Mouse (Mus musculus): ENCODE data around the gene Cd79a.

Cd79a gene

GRCm38 (mm10) chr7:24897224-24897623, at the start of gene Cd79a:
Gene Cd79a, plus strand, starts transcription at chr7:24897381.
- peak; percentile 7 for DNase-seq (ENCODE audit: low read depth, low spot score)

DNA sequence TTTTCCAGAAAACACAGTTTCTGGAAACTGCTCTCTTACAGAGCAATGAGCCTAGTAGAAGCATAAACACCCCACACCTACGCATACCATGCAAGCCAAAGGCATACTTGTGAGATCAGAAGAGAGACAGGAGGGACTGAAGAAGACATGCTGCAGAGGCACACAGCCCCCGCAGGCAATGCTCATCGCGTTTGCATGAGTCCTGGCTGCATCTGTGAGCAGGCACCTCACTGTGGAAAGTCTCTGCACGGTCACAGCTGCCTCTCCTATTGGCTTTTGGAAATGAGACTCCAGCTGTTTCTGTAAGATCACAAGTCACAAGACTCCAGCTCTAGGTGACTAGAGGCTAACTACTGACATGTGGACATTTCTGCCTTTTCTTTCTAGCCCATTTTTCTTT, 47.0 kb upstream of the Cd79a start:
- DNase-seq (ENCODE audit: low read depth, low spot score), result peak; percentile 84

DNA sequence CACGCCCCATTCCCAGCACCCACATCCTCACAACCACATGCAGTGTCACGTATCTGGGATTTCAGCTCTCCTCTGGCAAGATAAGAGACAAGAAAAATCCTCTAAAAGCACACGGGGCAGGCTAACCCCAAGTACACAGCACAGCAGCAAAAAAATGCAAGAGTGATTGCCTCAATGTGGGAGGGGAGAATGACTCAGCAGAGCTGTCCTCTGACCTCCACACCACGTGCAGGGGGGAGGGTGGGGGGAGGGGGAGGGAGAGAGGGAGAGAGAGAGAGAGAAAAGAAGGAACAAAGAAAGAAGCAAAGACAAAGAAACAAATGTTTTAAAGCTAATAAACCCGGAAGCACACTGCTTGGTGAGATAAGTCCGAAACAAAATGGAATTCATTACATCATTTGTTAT, 46.3 kb upstream of the Cd79a start:
- peak; percentile 91 for DNase-seq (ENCODE audit: low read depth, low spot score)

- DNase-seq (ENCODE audit: low read depth, low spot score), result no peak
These were observed 45.4 kb upstream of the Cd79a start for GRCm38 (mm10) chr7:24851596-24852325.

- peak; percentile 86 for DNase-seq (ENCODE audit: low read depth, low spot score)
These were observed 44.5 kb upstream of the Cd79a start for GRCm38 (mm10) chr7:24852557-24853232.

DNA sequence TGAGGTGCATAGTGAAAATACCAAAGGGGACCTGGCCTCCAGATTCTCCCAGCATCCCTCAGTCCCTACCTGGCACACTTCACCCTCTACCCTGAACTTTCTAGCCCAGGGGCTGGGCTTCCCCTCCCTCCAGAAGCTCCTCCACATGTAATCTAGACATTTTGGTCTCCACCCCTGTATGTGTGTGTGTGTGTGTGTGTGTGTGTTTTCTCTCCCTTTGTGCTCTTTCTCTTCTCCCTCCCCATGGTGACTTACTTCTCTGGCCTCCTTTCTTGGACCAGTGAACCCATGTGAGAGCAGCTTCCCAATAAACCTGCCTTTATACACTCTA, 44.0 kb upstream of the Cd79a start:
- DNase-seq (ENCODE audit: low read depth, low spot score), result no peak

DNA sequence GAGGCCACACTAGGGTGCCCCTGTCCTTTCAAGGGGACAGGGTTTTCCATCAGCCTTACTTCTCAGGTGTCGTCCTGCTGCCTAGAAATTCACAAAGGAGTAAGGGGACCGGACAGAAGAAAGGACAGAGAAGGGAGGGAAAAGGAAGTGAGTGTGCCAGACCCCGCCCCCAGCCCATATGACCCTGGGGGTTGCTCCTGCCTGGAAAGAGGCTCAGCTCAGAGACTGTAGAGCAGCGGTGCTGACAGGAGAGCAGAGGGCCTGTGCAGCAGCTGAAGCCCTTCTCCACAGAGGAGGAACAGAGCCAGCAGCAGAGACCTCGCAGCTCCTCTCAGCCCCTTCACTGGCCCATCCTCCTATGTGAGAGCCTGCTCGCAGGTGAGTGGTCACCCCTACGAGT, 43.5 kb upstream of the Cd79a start:
- DNase-seq (ENCODE audit: low read depth, low spot score), result peak; percentile 69

DNA sequence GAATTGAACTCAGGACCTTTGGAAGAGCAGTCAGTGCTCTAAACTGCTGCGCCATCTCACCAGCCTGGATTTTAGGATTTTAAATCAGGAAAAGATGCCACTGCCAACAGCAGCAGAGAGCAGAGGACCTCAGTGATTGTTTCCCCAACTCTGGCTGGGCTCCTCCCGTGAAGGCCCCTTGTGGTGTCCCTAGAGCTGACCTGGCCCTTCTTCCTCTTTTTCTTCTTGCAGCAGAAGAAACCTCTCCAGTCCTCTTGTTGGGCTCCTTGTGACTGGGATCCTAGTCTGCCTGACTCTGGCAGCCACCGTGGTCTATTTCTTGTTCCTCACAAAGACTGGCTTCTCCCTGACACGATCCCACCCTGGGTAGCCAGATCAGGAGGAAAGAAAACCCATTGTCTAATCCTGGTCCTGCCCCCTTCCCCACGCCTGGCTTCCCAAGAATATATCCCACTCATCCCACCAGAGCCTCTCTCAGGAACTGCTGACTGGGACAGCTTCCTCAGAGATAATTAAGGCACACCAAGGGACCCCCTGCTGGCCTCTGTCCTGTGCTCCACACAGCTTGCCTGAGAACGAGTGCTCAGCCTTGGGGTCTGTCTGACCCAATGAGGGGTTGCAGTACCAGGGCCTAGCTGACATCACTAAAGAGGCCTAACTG, 40.6 kb upstream of the Cd79a start:
- DNase-seq (ENCODE audit: low read depth, low spot score), result no peak

DNA sequence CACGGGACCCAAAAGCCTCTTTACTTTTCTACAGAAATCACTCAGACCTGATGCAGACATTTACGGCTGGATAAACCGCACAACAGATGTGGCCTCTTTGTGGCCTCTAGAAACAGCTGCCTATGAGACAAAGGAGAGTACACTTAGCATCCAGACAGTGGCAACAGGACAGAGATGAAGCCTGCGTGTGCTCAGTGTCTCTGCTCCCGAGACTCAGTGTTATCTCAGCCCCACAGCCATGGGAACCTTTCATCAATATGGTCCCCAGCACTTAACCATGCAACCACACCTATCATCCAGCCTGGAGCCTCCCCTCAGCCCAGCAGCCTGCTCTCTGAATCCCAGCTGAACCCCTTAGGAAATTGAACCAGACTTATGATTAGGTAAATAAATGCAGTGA, 37.9 kb upstream of the Cd79a start:
- DNase-seq (ENCODE audit: low read depth, low spot score), result no peak

DNA sequence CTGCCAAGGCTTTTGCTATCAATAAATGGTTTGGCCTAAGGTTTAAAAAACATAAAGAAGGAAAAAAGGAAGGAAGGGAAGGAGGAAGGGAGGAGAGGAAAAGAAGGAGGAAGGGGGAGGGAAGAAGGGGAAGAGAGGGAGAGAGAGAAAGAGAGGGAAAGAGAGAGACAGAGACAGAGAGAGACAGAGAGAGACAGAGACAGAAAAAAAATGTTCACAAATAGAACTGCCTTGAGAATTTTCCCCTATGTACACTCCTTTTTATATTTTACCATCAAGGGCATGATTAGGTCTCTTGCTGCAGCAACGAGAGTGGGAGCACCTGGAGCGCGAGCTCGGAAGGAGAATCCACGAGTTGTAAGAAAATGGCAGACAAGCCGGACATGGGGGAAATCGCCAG, 35.3 kb upstream of the Cd79a start, which contains the start of gene Gm9844:
Gene Gm9844, plus strand, starts transcription at position 301 of the 400 bp plus-strand sequence.
- DNase-seq (ENCODE audit: low read depth, low spot score), result no peak

- peak; percentile 13 for DNase-seq (ENCODE audit: low read depth, low spot score)
These were observed 34.3 kb upstream of the Cd79a start for GRCm38 (mm10) chr7:24862853-24863252.

- DNase-seq (ENCODE audit: low read depth, low spot score), result peak; percentile 53
These were observed 33.0 kb upstream of the Cd79a start for GRCm38 (mm10) chr7:24864156-24864555.

- no peak for DNase-seq (ENCODE audit: low read depth, low spot score)
These were observed 28.1 kb upstream of the Cd79a start for GRCm38 (mm10) chr7:24869080-24869479.

DNA sequence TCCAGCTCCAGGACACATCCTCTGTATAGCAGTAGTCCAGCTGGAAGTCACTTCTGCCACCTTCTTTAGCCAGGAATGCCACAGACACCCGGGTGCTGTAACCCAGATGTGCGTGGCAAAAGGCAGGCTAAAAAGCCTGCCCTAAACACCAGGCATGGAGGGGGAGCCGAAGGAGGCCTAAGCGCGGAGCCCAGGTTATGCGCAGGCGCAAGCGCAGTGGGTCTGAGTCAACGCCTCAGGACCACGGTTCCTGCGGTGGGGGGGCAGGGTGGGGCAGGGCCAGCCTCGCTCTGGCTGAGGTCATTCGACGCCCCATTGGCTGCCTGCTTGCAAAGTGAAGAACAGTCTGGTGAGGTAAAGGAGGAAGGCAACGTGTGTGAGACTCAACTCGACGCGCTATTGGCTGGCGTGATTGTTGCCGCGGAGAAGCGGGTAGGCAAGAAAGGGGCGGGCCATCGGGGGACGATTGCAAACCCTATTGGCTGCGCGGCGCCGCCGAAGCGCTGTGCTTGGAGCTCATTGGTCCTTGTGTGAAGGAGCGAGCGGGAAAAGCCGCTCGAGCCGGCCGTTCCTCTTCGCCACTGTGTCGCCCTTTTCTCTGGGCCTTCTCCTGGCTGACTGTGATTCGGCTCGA, 27.5 kb upstream of the Cd79a start, which contains the start of the genes Lypd4 and Dmrtc2:
Gene Lypd4, minus strand, starts transcription at position 410 of the 634 bp plus-strand sequence.
Gene Dmrtc2, plus strand, starts transcription at position 526 of the 634 bp plus-strand sequence.
- peak; percentile 92 for DNase-seq (ENCODE audit: low read depth, low spot score)

DNA sequence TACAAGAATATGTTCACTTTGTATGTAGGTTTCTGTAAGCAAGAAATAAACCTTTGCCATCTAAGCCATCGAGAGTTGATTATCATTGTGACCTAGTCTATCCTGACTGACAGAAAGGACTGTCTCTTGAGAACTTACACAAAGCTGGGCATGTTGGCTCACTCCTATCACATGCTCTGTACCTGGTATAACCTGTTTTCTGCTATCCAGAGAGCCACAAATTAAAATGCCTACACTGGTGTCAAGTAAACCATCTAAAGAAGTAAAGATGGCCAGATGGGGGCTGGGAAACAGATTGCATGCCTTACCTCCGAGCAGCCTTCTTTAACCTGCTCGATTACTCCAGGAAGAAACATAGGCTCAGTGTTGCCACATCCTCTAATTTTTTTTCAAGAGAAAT, 19.6 kb upstream of the Cd79a start:
- DNase-seq (ENCODE audit: low read depth, low spot score), result no peak

- peak; percentile 99 for DNase-seq (ENCODE audit: low read depth, low spot score)
These were observed 17.6 kb upstream of the Cd79a start for GRCm38 (mm10) chr7:24879620-24880019.

DNA sequence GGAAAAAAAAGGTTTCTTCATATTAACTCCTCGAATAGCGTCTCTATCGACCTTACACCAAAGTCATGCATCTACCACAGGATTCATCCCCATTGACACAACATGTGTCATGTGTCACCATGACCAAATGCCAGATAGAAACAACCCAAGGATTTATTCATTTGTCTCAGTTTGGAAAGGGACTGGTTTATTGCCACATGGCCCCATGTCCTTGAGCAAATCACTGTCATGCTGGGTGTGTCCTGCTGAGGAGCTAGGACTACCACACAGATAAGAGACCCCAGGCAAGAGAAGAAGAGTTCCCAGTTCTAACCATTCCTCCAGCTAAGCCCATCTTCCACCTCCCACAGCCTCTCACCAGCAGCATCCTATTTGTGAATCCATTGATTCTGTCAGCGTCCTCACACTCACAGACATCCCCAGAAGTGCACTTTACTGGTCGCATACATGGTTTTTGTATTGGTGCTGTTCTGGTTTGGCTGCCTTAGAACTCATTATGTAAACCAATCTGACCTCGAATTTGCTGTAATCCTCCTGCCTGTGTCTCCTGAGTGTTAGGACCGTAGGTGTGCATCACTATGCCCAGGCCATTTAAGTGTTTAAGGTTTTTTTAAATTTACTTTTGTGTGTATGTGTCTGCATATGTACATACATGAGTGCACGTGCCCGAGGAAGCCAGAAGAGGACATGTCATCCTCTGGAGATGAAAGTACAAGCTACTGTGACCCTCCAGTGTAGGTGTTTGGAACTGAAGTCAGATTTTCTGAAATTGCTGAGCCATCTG, 14.6 kb upstream of the Cd79a start:
- no peak for DNase-seq (ENCODE audit: low read depth, low spot score)

DNA sequence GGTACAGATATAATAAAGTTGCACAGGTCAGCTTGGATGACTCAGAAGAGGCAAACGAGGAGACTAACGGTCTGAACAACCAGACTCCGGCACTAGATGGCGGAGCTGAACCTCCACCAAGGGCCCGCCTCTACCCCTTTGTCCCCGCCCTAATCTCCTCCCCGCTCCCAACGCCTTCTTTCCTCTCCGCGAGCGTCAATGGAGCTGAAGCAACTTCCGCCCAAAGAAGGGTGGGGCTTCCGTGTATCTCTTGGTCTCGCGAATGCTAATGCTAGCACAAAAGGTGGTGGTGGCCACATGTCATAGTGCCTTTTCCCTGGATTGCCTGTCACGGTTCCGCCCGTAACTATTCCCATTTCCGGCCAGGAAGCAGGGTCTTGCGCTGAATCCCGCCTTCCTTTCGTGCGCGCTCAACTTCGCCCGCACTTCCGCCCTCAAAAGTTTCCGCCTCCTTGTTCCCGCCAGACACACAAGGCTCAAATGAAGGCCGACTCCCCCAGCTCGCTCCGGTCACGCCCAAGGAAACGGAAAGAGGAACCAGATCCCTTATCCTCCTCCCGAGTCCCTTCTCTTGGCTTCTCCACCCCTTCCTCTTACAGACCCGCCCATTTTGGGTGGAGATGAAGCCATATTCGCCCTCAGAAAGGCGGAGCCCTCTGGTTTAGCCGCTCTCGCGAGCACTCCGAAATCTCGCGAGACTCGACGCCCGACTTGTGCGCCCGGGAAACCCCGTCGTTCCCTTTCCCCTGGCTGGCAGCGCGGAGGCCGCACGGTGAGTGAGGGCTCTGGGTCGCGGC, 13.1 kb upstream of the Cd79a start, which contains the start of gene Rps19:
Gene Rps19, plus strand, starts transcription at position 476 of the 797 bp plus-strand sequence.
- DNase-seq (ENCODE audit: low read depth, low spot score), result peak; percentile 100

DNA sequence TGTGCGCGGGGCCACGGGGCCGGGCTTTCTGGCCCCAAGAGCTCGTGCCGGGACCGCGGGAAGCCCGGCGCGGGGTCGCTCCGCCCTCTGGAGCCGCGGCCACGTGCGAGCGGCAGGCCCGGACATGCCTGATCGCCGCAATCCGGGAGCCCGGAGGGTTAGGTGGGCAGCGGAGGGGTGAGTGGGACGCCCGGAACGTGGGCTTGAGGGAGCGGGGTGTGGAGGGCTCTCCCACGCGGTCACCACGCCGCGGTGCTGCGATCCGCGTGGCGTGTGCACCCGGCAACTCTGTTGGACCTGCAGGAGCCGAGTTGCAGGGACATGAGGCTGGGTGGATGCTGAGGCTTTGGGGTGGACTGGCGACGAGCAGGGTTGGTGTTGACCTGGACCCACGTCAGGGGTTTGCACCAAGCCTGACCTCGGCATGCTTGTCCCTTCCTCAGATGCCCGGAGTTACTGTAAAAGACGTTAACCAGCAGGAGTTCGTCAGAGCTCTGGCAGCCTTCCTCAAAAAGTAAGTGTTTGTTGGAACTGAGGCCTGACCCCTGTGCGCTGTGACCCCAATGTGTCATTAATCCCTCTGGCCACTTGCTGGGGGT, 12.4 kb upstream of the Cd79a start:
- DNase-seq (ENCODE audit: low read depth, low spot score), result no peak

Measured in R1 (cell line).